In genomic region chr9:90697279-90698000, GRCm38 (mm10) we compare ENCODE assay signal across 12 mouse cellular contexts.
DNase-seq lines count a peak whose midpoint lies in the region; ATAC-seq lines count a peak whose summit lies in the region.
"Had no signal": no experiment of that assay in that cellular context is flagged by ENCODE, and none has a peak within 500 bp of the region (broad histone marks: within the 10 kb centered on the region; RNA-seq: fewer than 3 reads in every experiment).

No protein-coding gene starts in this region.

- no peaks in the 10 kb centered on the region for H3K36me3 ChIP-seq in forebrain, embryonic 12.5 days (replicated peaks)
- H3K36me3 ChIP-seq in midbrain, embryonic 10.5 days = no peaks in the 10 kb centered on the region
- H3K36me3 ChIP-seq: embryonic facial prominence, embryonic 12.5 days; stomach, embryonic 15.5 days had no signal

- peak overlapping the region; percentile 39 for H3K4me2 ChIP-seq in forebrain, embryonic 12.5 days
- H3K4me2 ChIP-seq: embryonic facial prominence, embryonic 12.5 days; stomach, embryonic 15.5 days had no signal

- no peak overlapping the region for H3K4me3 ChIP-seq in forebrain, embryonic 12.5 days (replicated peaks)
- peak overlapping the region; percentile 3; the same call in 1 of the 2 replicates for H3K4me3 ChIP-seq in midbrain, embryonic 10.5 days
- H3K4me3 ChIP-seq: embryonic facial prominence, embryonic 12.5 days; stomach, embryonic 15.5 days had no signal

- no peak for ATAC-seq in forebrain, embryonic 12.5 days (ENCODE audit: low FRiP score)
- ATAC-seq in frontal cortex, adult (ENCODE audit: low TSS enrichment) = no peak
- ATAC-seq: intestine, postnatal 0 days had no signal

- H3K9ac ChIP-seq in forebrain, embryonic 12.5 days = peak overlapping the region; percentile 38; the same call in 1 of the 2 replicates
- H3K9ac ChIP-seq: embryonic facial prominence, embryonic 12.5 days; stomach, embryonic 15.5 days had no signal

- H3K4me1 ChIP-seq in forebrain, embryonic 12.5 days = peaks cover 28% of the 10 kb centered on the region
- H3K4me1 ChIP-seq in midbrain, embryonic 10.5 days = peaks cover 55% of the 10 kb centered on the region
- H3K4me1 ChIP-seq: embryonic facial prominence, embryonic 12.5 days; stomach, embryonic 15.5 days had no signal

- H3K27me3 ChIP-seq in forebrain, embryonic 12.5 days = 0 out of 2 replicates have a peak, but pooled peaks cover 6% of the 10 kb centered on the region
- peaks cover 70% of the 10 kb centered on the region for H3K27me3 ChIP-seq in midbrain, embryonic 10.5 days (ENCODE audit: low read depth, poor library complexity, severe bottlenecking)
- H3K27me3 ChIP-seq: embryonic facial prominence, embryonic 12.5 days; stomach, embryonic 15.5 days had no signal

- peak; percentile 86 for DNase-seq in left cerebral cortex, postnatal 4 days
- no peak for DNase-seq in left cerebral cortex, adult 8-10 months (ENCODE audit: low spot score in 2 of 2)
- DNase-seq in midbrain, embryonic 10.5 days (ENCODE audit: low spot score) = peak; percentile 25
- peak; percentile 49 for DNase-seq in retina, embryonic 14.5 days (ENCODE audit: low spot score)
- DNase-seq in adrenal gland, adult 8-10 months = no peak
- DNase-seq in heart, postnatal 4 days = no peak
- DNase-seq: right cerebral cortex, postnatal 25 days had no signal

- no peaks in the 10 kb centered on the region for H3K9me3 ChIP-seq in forebrain, embryonic 12.5 days
- no peaks in the 10 kb centered on the region for H3K9me3 ChIP-seq in midbrain, embryonic 10.5 days (replicated peaks)
- H3K9me3 ChIP-seq: embryonic facial prominence, embryonic 12.5 days; stomach, embryonic 15.5 days had no signal

- intact Hi-C loops in left cerebral cortex, postnatal 4 days (cut with DNase I) = loop anchor here (5.0 to 10.0 kb wide), 5 partner anchors 493 to 1510 kb away; no protein-coding TSS in a partner anchor

- WGBS in forebrain, embryonic 12.5 days = 42% methylated on average over 11 of the region's 11 CpGs
- WGBS in midbrain, embryonic 10.5 days = 65% methylated on average over 11 of the region's 11 CpGs

- H3K27ac ChIP-seq in forebrain, embryonic 12.5 days = peak overlapping the region; percentile 83
- H3K27ac ChIP-seq in midbrain, embryonic 10.5 days (replicated peaks) = peak overlapping the region; percentile 74
- H3K27ac ChIP-seq: embryonic facial prominence, embryonic 12.5 days; stomach, embryonic 15.5 days had no signal

Comparison
In these comparisons a context has a peak if more than half of its experiments do, and no peak if none do; other contexts are left out.
1. DNase-seq: peak in left cerebral cortex, postnatal 4 days (single experiment), midbrain, embryonic 10.5 days (single experiment) and retina, embryonic 14.5 days (single experiment); none in left cerebral cortex, adult 8-10 months (0 of 2), adrenal gland, adult 8-10 months (single experiment) and heart, postnatal 4 days (single experiment).